Mouse (Mus musculus): ENCODE results near the gene Mob3b. TPM values are rescaled to one million over a fixed set of nuclear protein-coding genes. Genes with fewer than 3 reads are reported as not detected.

Mob3b gene
- polyA plus RNA-seq, 1 experiment from 2014 or later = 4.6 TPM

- Histone ChIP-seq H3K27ac (ENCODE audit: low read depth, low read length) (no peak overlapping the region), H3K4me1 (ENCODE audit: control insufficient read depth, insufficient read depth, low read length) (0 out of 2 replicates have a peak, but pooled peaks cover 7% of the 10 kb centered on the region), H3K4me3 (ENCODE audit: low read depth, low read length) (no peak overlapping the region), H3K9me3 (replicated peaks; ENCODE audit: control insufficient read depth, low read length) (no peaks in the 10 kb centered on the region), H3K36me3 (ENCODE audit: control insufficient read depth, insufficient read depth, low read length) (no peaks in the 10 kb centered on the region), H3K4me2 (ENCODE audit: low read length) (no peak overlapping the region), H3K27me3 (replicated peaks; ENCODE audit: control insufficient read depth, insufficient read depth, low read length) (no peaks in the 10 kb centered on the region), H3K9ac (ENCODE audit: low read length) (no peak overlapping the region)
- DNase-seq (ENCODE audit: low spot score) (no peak), ATAC-seq (no peak)
- WGBS = 91% methylated on average over 27 of the region's 28 CpGs
Observed at GRCm38 (mm10) chr4:35096226-35097175, 60.8 kb downstream of the Mob3b start.

- H3K4me3 ChIP-seq (ENCODE audit: low read depth, low read length) = no peak overlapping the region
- H3K4me1 ChIP-seq (ENCODE audit: control insufficient read depth, insufficient read depth, low read length) = no peaks in the 10 kb centered on the region
- whole genome bisulfite sequencing = 97% methylated on average over 3 of the region's 3 CpGs
Observed at GRCm38 (mm10) chr4:35092457-35092856, 64.8 kb downstream of the Mob3b start.

GRCm38 (mm10) chr4:35091157-35091784 is 66.0 kb downstream of the Mob3b start:
- H3K9ac ChIP-seq (ENCODE audit: low read length) = no peak overlapping the region
- no peaks in the 10 kb centered on the region for H3K36me3 ChIP-seq (ENCODE audit: control insufficient read depth, insufficient read depth, low read length)
- H3K4me1 ChIP-seq (ENCODE audit: control insufficient read depth, insufficient read depth, low read length) = no peaks in the 10 kb centered on the region
- 91% methylated on average over 13 of the region's 13 CpGs for WGBS
- DNase-seq (ENCODE audit: low spot score) = no peak
- no peak overlapping the region for H3K4me2 ChIP-seq (ENCODE audit: low read length)
- H3K9me3 ChIP-seq (replicated peaks; ENCODE audit: control insufficient read depth, low read length) = no peaks in the 10 kb centered on the region
- no peak overlapping the region for H3K4me3 ChIP-seq (ENCODE audit: low read depth, low read length)
- no peaks in the 10 kb centered on the region for H3K27me3 ChIP-seq (replicated peaks; ENCODE audit: control insufficient read depth, insufficient read depth, low read length)
- no peak overlapping the region for H3K27ac ChIP-seq (ENCODE audit: low read depth, low read length)
- no peak for ATAC-seq

More at GRCm38 (mm10) chr4:35092457-35092856, 64.8 kb downstream of the Mob3b start:
- Histone ChIP-seq H3K27me3 (replicated peaks; ENCODE audit: control insufficient read depth, insufficient read depth, low read length) (no peaks in the 10 kb centered on the region), H3K4me2 (ENCODE audit: low read length) (no peak overlapping the region), H3K9me3 (replicated peaks; ENCODE audit: control insufficient read depth, low read length) (no peaks in the 10 kb centered on the region), H3K27ac (ENCODE audit: low read depth, low read length) (no peak overlapping the region), H3K9ac (ENCODE audit: low read length) (no peak overlapping the region), H3K36me3 (ENCODE audit: control insufficient read depth, insufficient read depth, low read length) (no peaks in the 10 kb centered on the region)
- no peak for DNase-seq (ENCODE audit: low spot score)
- no peak for ATAC-seq

GRCm38 (mm10) chr4:35089321-35090316 is 67.7 kb downstream of the Mob3b start:
- no peaks in the 10 kb centered on the region for H3K4me1 ChIP-seq (ENCODE audit: control insufficient read depth, insufficient read depth, low read length)
- no peak overlapping the region for H3K27ac ChIP-seq (ENCODE audit: low read depth, low read length)
- H3K4me3 ChIP-seq (ENCODE audit: low read depth, low read length) = no peak overlapping the region
- no peak overlapping the region for H3K4me2 ChIP-seq (ENCODE audit: low read length)
- no peaks in the 10 kb centered on the region for H3K36me3 ChIP-seq (ENCODE audit: control insufficient read depth, insufficient read depth, low read length)
- H3K27me3 ChIP-seq (replicated peaks; ENCODE audit: control insufficient read depth, insufficient read depth, low read length) = no peaks in the 10 kb centered on the region
- ATAC-seq (no peak), DNase-seq (ENCODE audit: low spot score) (peak; percentile 13)
- no peaks in the 10 kb centered on the region for H3K9me3 ChIP-seq (replicated peaks; ENCODE audit: control insufficient read depth, low read length)
- no peak overlapping the region for H3K9ac ChIP-seq (ENCODE audit: low read length)
- 76% methylated on average over 14 of the region's 14 CpGs for WGBS

- WGBS = 79% methylated on average over 7 of the region's 7 CpGs
- no peak for ATAC-seq
Observed at GRCm38 (mm10) chr4:35086067-35086700, 71.1 kb downstream of the Mob3b start.

GRCm38 (mm10) chr4:35084060-35084459 is 73.2 kb downstream of the Mob3b start:
- 94% methylated on average over 8 of the region's 8 CpGs for WGBS
- Histone ChIP-seq H3K9me3 (replicated peaks; ENCODE audit: control insufficient read depth, low read length) (no peaks in the 10 kb centered on the region), H3K27ac (ENCODE audit: low read depth, low read length) (no peak overlapping the region), H3K4me1 (ENCODE audit: control insufficient read depth, insufficient read depth, low read length) (no peaks in the 10 kb centered on the region), H3K9ac (ENCODE audit: low read length) (no peak overlapping the region), H3K36me3 (ENCODE audit: control insufficient read depth, insufficient read depth, low read length) (no peaks in the 10 kb centered on the region), H3K4me2 (ENCODE audit: low read length) (no peak overlapping the region), H3K4me3 (ENCODE audit: low read depth, low read length) (no peak overlapping the region), H3K27me3 (replicated peaks; ENCODE audit: control insufficient read depth, insufficient read depth, low read length) (no peaks in the 10 kb centered on the region)
- DNase-seq (ENCODE audit: low spot score) (no peak), ATAC-seq (no peak)

More at GRCm38 (mm10) chr4:35086067-35086700, 71.1 kb downstream of the Mob3b start:
- no peaks in the 10 kb centered on the region for H3K4me1 ChIP-seq (ENCODE audit: control insufficient read depth, insufficient read depth, low read length)
- no peak for DNase-seq (ENCODE audit: low spot score)
- H3K27ac ChIP-seq (ENCODE audit: low read depth, low read length) = no peak overlapping the region
- no peak overlapping the region for H3K9ac ChIP-seq (ENCODE audit: low read length)
- H3K27me3 ChIP-seq (replicated peaks; ENCODE audit: control insufficient read depth, insufficient read depth, low read length) = no peaks in the 10 kb centered on the region
- H3K4me2 ChIP-seq (ENCODE audit: low read length) = no peak overlapping the region
- H3K4me3 ChIP-seq (ENCODE audit: low read depth, low read length) = no peak overlapping the region
- H3K9me3 ChIP-seq (replicated peaks; ENCODE audit: control insufficient read depth, low read length) = no peaks in the 10 kb centered on the region
- no peaks in the 10 kb centered on the region for H3K36me3 ChIP-seq (ENCODE audit: control insufficient read depth, insufficient read depth, low read length)

GRCm38 (mm10) chr4:35082476-35083114 is 74.7 kb downstream of the Mob3b start:
- Histone ChIP-seq H3K9me3 (replicated peaks; ENCODE audit: control insufficient read depth, low read length) (no peaks in the 10 kb centered on the region), H3K9ac (ENCODE audit: low read length) (no peak overlapping the region), H3K36me3 (ENCODE audit: control insufficient read depth, insufficient read depth, low read length) (no peaks in the 10 kb centered on the region), H3K27ac (ENCODE audit: low read depth, low read length) (no peak overlapping the region), H3K27me3 (replicated peaks; ENCODE audit: control insufficient read depth, insufficient read depth, low read length) (no peaks in the 10 kb centered on the region), H3K4me2 (ENCODE audit: low read length) (no peak overlapping the region), H3K4me3 (ENCODE audit: low read depth, low read length) (no peak overlapping the region), H3K4me1 (ENCODE audit: control insufficient read depth, insufficient read depth, low read length) (no peaks in the 10 kb centered on the region)
- ATAC-seq (no peak), DNase-seq (ENCODE audit: low spot score) (no peak)
- WGBS = 81% methylated on average over 10 of the region's 10 CpGs

- Histone ChIP-seq H3K4me2 (ENCODE audit: low read length) (no peak overlapping the region), H3K4me1 (ENCODE audit: control insufficient read depth, insufficient read depth, low read length) (no peaks in the 10 kb centered on the region), H3K4me3 (ENCODE audit: low read depth, low read length) (no peak overlapping the region), H3K9ac (ENCODE audit: low read length) (no peak overlapping the region), H3K27ac (ENCODE audit: low read depth, low read length) (no peak overlapping the region), H3K27me3 (replicated peaks; ENCODE audit: control insufficient read depth, insufficient read depth, low read length) (no peaks in the 10 kb centered on the region), H3K36me3 (ENCODE audit: control insufficient read depth, insufficient read depth, low read length) (no peaks in the 10 kb centered on the region), H3K9me3 (replicated peaks; ENCODE audit: control insufficient read depth, low read length) (no peaks in the 10 kb centered on the region)
- ATAC-seq (no peak), DNase-seq (ENCODE audit: low spot score) (no peak)
- 92% methylated on average over 6 of the region's 6 CpGs for WGBS
Observed at GRCm38 (mm10) chr4:35080285-35080684, 77.0 kb downstream of the Mob3b start.
